ENCODE assay signal across 8 mouse cellular contexts in the genomic region with DNA sequence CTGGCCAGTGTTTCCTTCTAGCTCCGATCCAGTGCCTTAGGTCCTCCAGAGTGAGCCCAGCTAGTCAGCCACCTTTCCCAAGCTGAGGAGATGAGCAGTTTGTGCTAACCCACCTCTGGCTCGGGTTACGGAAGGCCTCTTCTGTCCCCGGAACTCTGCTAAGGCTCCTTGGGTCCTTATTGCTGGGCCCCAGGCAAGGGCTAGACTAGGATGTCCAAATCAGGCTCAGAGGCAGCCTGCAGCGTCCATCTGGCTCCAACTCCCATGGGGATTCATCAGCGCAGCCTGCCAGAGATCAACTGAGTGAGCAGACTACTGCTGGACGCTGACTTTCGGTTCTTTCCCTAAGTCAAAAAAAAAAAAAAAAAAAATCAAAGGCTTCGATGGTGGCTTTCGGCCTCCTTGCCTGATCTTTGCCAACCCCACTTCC. TPM values are rescaled to one million over a fixed set of nuclear protein-coding genes. Genes with fewer than 3 reads are reported as not detected.
DNase-seq lines count a peak whose midpoint lies in the region; ATAC-seq and TF ChIP-seq lines count a peak whose summit lies in the region.
"Had no signal": no experiment of that assay in that cellular context is flagged by ENCODE, and none has a peak within 500 bp of the region (broad histone marks: within the 10 kb centered on the region; RNA-seq: fewer than 3 reads in every experiment).

No protein-coding gene starts in this region.

- TF ChIP-seq CTCF in G1E (IDR thresholded peaks at IDR 0.05; ENCODE audit: low read depth, low read length) = no peak

- H3K4me2 ChIP-seq in forebrain, embryonic 14.5 days (ENCODE audit: low read length) = peak overlapping the region; percentile 66
- peak overlapping the region; percentile 57 for H3K4me2 ChIP-seq in hindbrain, embryonic 16.5 days (ENCODE audit: low read length)
- H3K4me2 ChIP-seq in neural tube, embryonic 12.5 days (replicated peaks) = peak overlapping the region; percentile 72

- H3K4me1 ChIP-seq in G1E (ENCODE audit: insufficient read depth, low read depth, low read length) = peaks cover 47% of the 10 kb centered on the region
- peaks cover 25% of the 10 kb centered on the region for H3K4me1 ChIP-seq in forebrain, embryonic 14.5 days (ENCODE audit: control insufficient read depth, insufficient read depth, low read length)
- H3K4me1 ChIP-seq in hindbrain, embryonic 16.5 days (ENCODE audit: control insufficient read depth, insufficient read depth, low read depth, low read length) = peaks cover 8% of the 10 kb centered on the region
- peaks cover 58% of the 10 kb centered on the region for H3K4me1 ChIP-seq in neural tube, embryonic 12.5 days

- peak overlapping the region; percentile 96 for H3K9ac ChIP-seq in forebrain, embryonic 14.5 days (ENCODE audit: low read length)
- H3K9ac ChIP-seq in hindbrain, embryonic 16.5 days (ENCODE audit: low read depth, low read length) = peak overlapping the region; percentile 24; the same call in 1 of the 2 replicates
- peak overlapping the region; percentile 42; the same call in 1 of the 2 replicates for H3K9ac ChIP-seq in neural tube, embryonic 12.5 days

- H3K27ac ChIP-seq in forebrain, embryonic 14.5 days (ENCODE audit: low read depth, low read length) = peak overlapping the region; percentile 91
- peak overlapping the region; percentile 74 for H3K27ac ChIP-seq in hindbrain, embryonic 16.5 days (ENCODE audit: low read depth, low read length)
- H3K27ac ChIP-seq in neural tube, embryonic 12.5 days = no peak overlapping the region

- ATAC-seq in G1E (ENCODE audit: extremely low read depth, insufficient number of reproducible peaks, low FRiP score, poor library complexity, severe bottlenecking) = no peak
- no peak for ATAC-seq in forebrain, embryonic 14.5 days
- peak; percentile 43; the same call in 1 of the 2 replicates for ATAC-seq in hindbrain, embryonic 16.5 days
- no peak for ATAC-seq in neural tube, embryonic 12.5 days (ENCODE audit: low FRiP score, low read depth)
- ATAC-seq in erythroid progenitor cell, adult 5-6 weeks (replicated peaks; ENCODE audit: low FRiP score, poor library complexity, severe bottlenecking) = no peak

- no peak for DNase-seq in G1E (ENCODE audit: low spot score)
- peak; percentile 85 for DNase-seq in brain, adult 2 months (ENCODE audit: low read depth, low spot score)
- DNase-seq in forebrain, embryonic 14.5 days (ENCODE audit: low spot score) = peak; percentile 41
- DNase-seq in lung, postnatal 36 days = no peak

- no peaks in the 10 kb centered on the region for H3K36me3 ChIP-seq in G1E (replicated peaks)
- H3K36me3 ChIP-seq in forebrain, embryonic 14.5 days (ENCODE audit: control insufficient read depth, insufficient read depth, low read length) = no peaks in the 10 kb centered on the region
- no peaks in the 10 kb centered on the region for H3K36me3 ChIP-seq in hindbrain, embryonic 16.5 days (ENCODE audit: control insufficient read depth, insufficient read depth, low read length)
- no peaks in the 10 kb centered on the region for H3K36me3 ChIP-seq in neural tube, embryonic 12.5 days

- no peaks in the 10 kb centered on the region for H3K9me3 ChIP-seq in G1E (replicated peaks)
- no peaks in the 10 kb centered on the region for H3K9me3 ChIP-seq in forebrain, embryonic 14.5 days (replicated peaks; ENCODE audit: control insufficient read depth, low read length)
- H3K9me3 ChIP-seq in hindbrain, embryonic 16.5 days (ENCODE audit: control insufficient read depth, low read length) = no peaks in the 10 kb centered on the region
- no peaks in the 10 kb centered on the region for H3K9me3 ChIP-seq in neural tube, embryonic 12.5 days

- WGBS in forebrain, embryonic 14.5 days = 5% methylated on average over 10 of the region's 10 CpGs
- WGBS in hindbrain, embryonic 16.5 days = 9% methylated on average over 10 of the region's 10 CpGs
- WGBS in neural tube, embryonic 12.5 days = 4% methylated on average over 10 of the region's 10 CpGs

- H3K4me3 ChIP-seq in G1E (ENCODE audit: low read depth, low read length) = peak overlapping the region; percentile 84
- peak overlapping the region; percentile 67 for H3K4me3 ChIP-seq in forebrain, embryonic 14.5 days (ENCODE audit: low read depth, low read length)
- H3K4me3 ChIP-seq in hindbrain, embryonic 16.5 days (ENCODE audit: low read length) = peak overlapping the region; percentile 50
- peak overlapping the region; percentile 62 for H3K4me3 ChIP-seq in neural tube, embryonic 12.5 days

- peaks cover 53% of the 10 kb centered on the region for H3K27me3 ChIP-seq in G1E (ENCODE audit: insufficient read depth, low read length)
- peaks cover 29% of the 10 kb centered on the region for H3K27me3 ChIP-seq in forebrain, embryonic 14.5 days (replicated peaks; ENCODE audit: control insufficient read depth, insufficient read depth, low read length)
- H3K27me3 ChIP-seq in hindbrain, embryonic 16.5 days (replicated peaks; ENCODE audit: control insufficient read depth, insufficient read depth, low read length) = peaks cover 14% of the 10 kb centered on the region
- H3K27me3 ChIP-seq in neural tube, embryonic 12.5 days (replicated peaks) = peaks cover 68% of the 10 kb centered on the region

RNA-seq across cellular contexts. Expression of gene Pax6, which starts 4.9 kb away (rescaled TPM):
- total RNA-seq in G1E (2014; fragmentation: Nextera tagmentation) (98.2 and 117 TPM in 2 replicates), G1E (2017) (67.3 and 71.0 TPM in 2 replicates)
- polyA plus RNA-seq in G1E (2012) = 36.4 and 37.9 TPM in 2 replicates
- 44.5 and 51.8 TPM in 2 replicates for polyA plus RNA-seq in forebrain, embryonic 14.5 days (2014; fragmentation: Nextera tagmentation; extraction: Ambion mirVana)
- polyA plus RNA-seq in hindbrain, embryonic 16.5 days (2015; fragmentation: Nextera tagmentation; extraction: Ambion mirVana) = 40.7 and 43.8 TPM in 2 replicates
- polyA plus RNA-seq in neural tube, embryonic 12.5 days (2016; fragmentation: Nextera tagmentation; extraction: Ambion mirVana) = 23.8 and 25.7 TPM in 2 replicates
- not detected in 2 replicates for total RNA-seq in erythroid progenitor cell, adult 5-6 weeks (2015; ENCODE audit: low replicate concordance)
- not detected in 2 replicates for total RNA-seq in erythroid progenitor cell, adult 5-6 weeks (2017; ENCODE audit: low replicate concordance)
- total RNA-seq: adrenal gland, postnatal 36 days had no signal

Comparison
In these comparisons a context has a peak if more than half of its experiments do, and no peak if none do; other contexts are left out.
1. DNase-seq: peak in brain, adult 2 months (single experiment) and forebrain, embryonic 14.5 days (single experiment); none in G1E (single experiment) and lung, postnatal 36 days (single experiment).
2. H3K9ac ChIP-seq: peak in every context shown above with its lines; median percentile 96 in forebrain, embryonic 14.5 days; 42 in neural tube, embryonic 12.5 days; 24 in hindbrain, embryonic 16.5 days.
3. Peak in every context shown above with its lines, with median percentiles within 50 percentile points of each other: H3K4me3 ChIP-seq and H3K4me2 ChIP-seq.